Mouse (Mus musculus): ENCODE measurements around the gene Ascl5.

Ascl5 gene

DNA sequence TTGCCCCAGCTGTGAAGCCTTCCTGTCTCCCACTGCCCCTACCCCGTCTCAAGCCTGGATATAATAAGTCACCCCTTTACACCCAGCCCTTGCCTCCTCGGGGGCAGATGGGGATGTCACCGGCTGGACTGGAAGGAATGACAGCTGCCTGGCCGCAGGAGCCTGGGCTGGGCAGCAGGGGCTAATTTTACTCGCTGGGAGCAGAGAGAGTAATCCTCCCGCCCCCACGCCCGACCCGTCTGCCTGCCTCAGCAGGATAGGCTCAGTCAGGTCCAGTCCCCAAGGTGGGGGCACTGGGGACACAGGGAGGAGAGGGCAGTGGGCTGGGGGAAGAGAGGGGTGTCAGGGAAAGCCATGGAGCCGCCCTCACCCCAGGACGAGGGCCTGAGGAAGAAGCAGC lies 1.9 kb downstream of the Ascl5 start, which contains the start of gene Cacna1s:
TSS of gene Cacna1s (plus strand) at position 204 of the 400 bp plus-strand sequence.
- no peak for DNase-seq

DNA sequence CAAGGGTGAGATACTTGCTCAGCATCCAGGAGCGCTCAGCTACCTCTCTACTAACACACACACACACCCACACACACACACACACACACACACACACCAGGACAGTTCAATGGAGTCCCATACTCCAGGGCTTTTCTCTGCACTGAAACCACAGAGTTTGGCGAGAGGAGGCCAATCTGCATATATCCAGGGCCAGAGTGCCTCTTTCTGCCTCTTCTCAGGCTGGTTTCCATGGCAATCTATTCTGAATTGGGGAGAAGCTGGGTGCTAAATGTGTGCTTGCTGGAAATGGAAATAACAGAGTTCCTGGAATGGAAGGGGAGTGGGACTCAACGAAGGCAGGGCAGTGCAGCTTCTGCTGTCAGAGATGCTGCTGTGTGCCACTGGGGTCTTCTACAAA lies 5.2 kb downstream of the Ascl5 start:
- DNase-seq: no peak

DNA sequence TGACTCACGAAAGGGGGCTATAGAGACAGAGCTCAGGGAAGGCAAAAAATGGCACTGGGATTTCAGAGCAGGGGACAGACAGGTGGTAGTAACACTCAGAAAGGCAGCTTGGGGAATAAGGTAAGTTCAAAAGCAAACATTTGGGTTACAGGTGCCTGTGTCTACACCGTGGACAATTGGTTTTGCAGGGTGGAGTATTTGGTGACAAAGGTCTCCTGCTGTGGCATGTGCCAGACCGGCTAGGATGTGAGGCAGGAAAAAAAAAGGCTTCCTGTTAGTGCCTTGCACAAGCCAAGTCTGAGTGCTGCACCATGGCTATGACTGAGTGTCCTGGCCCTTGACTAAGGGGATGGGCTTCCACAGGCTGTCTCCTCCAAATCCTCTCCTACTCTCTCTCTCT lies 8.0 kb downstream of the Ascl5 start:
- DNase-seq: no peak

DNA sequence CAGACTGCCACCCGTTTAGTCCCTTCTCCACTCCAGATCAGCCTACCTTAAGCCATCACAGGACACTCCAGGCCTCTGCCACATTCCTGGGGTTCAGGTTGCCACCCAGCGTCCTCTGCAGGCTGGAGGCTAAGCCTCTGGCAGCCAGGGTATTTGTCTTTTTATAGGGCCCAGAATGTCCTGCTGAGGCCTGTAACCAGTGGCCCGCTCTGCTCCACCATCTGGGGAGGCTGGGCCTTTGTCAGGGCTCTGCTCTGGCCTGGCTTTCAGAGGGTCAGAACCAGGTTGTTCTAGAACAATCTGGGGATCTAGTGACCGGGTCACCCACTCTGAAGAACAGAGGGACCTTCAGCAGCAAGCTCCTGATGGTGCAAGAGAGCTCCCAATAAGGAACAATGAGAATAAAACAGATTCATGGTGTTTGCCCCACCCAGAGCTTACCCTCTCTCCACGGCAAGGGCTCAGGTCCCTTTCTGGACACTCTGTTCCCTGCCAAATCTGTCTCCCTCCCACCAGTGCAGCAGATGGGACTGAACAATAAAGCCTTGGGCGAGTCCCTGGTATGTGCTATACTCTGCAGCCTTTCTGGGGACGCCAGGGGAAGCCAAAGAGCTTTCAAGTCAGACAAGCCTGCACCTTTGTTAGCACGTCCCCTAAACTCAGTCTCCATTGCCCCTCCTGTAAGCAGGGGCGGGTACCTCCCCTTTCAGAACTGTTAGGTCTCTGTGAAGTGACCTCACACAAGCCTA lies 10.6 kb downstream of the Ascl5 start:
- peak; percentile 86 for DNase-seq

DNA sequence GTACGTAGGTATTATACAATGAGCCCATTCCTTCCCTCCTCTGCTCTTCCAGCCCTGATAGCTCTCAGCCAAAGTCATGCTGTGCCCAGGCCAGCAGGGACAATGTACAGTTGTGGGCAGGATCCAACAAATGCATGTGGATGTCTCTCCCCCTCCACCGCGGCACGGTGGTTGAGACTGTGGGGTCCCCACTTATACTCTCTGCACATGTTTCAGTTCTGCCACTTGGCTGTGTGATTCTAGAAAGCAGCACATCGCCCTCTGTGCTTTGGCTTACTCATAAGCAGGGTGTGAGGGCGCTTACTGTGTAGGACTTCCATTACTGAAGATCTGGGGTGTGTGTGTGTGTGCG lies 11.2 kb downstream of the Ascl5 start:
- no peak for DNase-seq

DNA sequence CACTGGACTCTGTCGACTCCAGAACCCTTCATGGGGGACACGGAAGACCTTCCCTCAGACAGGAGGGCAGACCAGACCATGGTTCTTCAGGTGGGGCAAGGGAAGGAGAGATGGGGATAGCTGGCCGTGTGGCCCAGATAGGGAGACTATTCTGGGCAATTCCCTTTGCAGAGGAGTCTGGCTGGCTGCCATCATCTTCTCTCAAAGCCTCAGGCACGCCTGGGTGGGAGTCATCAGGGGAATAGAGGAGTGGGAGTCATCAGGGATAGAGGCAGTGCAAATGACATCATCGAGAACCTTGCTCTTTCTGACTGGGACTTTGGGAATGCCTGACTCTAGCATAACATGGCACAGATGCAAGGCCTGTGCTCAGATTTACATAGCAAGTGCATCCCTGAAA lies 13.4 kb downstream of the Ascl5 start:
- DNase-seq: no peak

DNA sequence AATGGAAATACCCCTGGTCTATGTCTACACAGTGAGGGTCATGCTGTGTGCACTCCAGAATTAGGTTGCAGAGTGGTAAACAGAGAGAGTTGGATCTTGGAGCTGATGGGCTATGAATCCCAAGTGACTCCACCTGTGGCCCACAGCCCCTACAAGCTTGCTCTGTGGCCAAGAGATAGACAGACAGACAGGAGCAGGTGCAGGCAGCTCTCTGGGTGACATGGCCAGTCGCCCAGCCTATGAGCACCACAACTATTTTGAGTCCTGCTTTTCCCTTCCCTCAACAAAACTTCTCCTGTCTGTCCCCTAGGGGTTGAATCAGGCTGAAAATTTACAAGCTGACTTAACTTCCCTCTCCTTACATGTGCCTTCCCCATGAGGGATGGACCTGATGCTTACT lies 16.0 kb downstream of the Ascl5 start:
- no peak for DNase-seq

DNA sequence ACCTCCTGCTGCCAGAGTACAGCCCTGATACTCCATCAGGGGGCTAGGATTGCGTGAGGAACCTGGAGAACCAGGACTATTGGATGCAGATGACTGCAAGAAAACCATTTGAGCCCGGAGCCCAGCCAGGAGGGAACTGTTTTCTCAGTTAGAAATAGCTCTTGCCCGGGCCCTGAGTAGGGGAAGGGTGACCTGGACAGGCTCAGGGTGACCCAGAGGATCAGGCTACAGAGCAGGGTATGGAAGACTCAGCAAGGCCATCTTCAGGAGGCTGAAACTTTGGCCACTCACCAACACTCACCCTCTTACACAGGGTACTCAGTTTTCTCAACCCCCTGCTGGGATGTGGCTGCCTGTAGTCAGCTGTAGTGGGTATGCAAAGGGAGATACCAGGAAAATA lies 17.0 kb downstream of the Ascl5 start:
- no peak for DNase-seq

DNA sequence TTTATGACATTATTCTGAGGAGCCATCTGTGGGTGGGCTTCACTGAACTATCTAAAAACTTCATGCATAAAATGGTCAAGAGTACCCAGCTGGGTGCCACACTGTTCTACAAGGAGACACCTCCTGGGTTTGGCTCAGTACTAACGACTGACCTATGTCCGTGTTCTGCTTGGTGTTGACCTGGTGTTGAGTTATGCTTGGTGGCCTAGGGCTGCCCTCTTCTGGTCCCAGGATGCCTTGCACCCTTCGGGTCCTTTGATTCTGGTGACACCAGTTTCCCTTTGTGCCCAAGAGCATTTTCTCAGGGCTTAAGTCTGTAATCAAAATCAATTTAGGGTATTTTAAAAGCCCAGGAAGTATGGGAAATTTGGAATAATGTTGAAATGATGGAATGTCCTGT lies 25.5 kb downstream of the Ascl5 start:
- peak; percentile 61 to 71 for DNase-seq

DNA sequence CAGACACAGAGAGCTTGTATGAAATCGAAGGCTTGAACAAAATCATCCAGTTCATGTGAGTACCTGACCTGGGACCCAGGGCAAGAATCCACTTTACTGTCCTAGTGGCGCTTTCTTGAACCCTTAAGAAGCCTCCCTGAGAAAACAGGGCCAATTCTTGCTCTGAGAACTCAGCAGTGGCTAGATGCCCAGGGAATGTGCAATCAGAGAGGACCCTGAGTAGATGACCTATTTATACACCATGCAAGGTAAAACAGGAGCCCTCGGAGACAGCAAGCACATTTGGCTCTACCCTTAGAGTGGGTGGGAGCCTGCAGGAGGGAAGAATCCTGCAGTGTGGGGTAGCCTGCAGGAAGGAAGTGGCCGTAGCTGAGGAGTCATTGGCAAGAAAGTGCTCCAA lies 27.1 kb downstream of the Ascl5 start:
- DNase-seq: no peak

DNA sequence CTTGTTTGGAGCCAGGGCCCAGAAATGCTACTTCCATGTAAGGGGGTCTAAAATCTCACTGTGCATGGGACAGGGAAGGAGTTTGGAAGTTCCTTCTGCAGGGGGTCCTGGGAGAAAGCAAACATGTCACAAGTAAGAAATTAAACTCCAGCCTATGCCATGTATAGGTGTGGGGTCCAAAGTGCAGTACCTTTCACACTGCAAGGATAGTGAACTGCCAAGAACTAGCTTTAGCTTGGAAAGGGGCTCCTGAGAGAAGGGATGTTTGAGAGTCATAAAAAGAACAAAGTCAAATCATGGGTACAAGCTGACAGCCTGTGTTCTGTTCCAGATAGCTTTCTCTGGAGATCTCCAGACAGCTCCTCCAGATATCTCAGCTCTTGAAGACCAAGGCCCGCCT lies 30.6 kb downstream of the Ascl5 start:
- DNase-seq: no peak

DNA sequence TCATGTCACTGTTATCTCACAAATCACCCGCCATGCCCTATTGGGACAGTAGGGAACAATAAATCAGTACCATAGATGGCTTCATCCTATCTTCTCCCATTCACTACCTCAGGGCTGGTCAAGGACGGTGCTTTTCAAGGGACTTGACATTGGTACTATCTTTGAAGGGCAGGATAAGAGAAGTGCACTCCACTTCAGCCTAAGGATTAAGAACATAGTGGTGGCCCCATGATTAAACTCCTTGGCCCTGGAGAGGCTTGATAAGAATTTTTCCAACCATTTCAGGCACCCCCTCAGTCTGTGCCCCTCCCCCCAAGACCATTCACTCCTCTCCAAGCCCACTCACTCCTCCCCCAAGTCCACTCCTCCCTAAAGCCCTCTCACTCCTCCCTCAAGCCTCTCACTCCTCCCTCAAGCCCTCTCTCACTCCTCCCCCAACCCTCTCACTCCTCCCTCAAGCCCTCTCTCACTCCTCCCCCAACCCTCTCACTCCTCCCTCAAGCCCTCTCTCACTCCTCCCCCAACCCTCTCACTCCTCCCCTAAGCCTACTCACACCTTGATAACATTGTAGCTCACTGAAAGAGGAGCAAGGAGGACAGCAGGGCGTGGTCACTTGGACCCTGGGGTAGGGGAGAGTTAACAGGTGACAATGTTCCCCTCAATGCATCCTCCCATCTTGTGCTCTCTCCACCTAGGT lies 35.5 kb downstream of the Ascl5 start:
- DNase-seq: no peak

DNA sequence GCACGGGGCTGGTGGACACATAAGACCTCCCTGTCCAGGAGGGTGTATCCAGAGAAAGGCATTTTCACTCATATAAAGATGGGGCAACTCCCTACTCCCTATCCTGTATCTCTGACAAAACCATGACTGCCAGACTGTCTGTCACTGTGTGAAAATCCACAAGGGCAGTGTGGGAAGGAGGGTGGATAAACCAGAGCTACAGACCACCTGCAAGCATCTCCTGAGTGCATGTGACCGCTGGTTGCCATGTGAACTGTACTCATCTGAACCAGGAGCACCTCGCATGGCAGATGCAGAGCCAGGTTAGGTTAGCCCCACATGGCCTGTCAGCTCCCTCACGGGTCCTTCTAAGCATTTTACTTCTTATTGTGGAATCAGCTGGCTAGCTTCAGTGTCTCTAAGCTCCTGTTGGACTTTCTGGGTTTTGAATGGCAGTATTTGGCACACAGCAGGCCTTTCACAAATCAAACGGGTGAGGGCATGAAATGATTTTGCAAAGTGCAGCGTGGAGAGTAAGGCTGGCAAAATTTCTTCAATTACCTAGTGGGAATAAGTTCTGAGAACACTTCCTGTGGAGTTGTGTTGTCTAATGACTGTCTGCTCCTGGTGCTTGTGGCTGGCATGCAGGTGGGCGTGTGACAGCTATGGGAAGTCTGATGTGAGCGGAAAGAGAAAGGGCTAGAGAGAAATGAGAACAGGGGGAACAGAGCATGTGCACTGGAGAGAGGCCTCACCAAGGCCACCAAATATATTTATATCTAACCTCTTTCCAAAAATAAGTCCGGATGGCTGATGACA lies 39.0 kb downstream of the Ascl5 start:
- DNase-seq: no peak

DNA sequence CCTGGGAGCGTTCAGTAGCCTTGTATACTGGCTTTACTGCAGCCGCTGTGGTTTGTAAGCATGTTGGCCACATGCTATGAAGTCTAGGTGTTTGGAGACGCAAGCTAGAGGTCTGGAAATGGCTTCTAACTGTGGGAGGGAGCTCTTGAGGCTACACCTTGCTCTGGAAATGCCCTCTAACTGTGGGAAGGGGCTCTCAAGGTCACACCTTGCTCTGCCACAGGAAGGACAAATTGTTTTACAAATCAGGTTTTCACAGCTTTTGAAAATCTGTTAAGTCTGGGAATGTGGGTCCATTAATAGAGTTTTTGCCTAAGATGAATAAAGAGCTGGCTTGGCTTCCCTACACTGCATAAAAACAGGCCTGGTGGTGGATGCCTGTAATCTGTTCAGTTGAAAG lies 43.1 kb downstream of the Ascl5 start:
- no peak for DNase-seq

DNA sequence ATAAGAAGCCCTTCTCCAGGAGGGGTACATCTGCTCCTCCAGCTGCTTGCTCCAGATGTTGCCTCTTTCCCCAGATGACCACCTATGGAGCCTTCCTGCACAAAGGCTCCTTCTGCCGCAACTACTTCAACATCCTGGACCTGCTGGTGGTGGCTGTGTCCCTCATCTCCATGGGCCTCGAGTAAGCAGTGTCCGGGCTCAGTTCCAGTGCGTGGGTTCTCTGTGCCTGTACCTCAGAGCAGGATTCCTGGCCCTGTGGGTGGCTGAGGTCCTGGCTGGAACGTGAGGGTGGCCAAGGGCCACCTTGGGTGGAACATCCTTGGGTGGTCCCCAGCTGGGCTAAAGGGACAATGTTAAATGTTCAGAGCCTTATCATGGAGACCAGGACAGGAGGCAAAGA lies 44.2 kb downstream of the Ascl5 start:
- DNase-seq: no peak

All from cerebellum, adult 18-20 months (tissue).